Mouse (Mus musculus): ENCODE results near the gene Cadps2.

Gene Cadps2

GRCm38 (mm10) chr6:23361842-23362451 lies 477.3 kb downstream of the Cadps2 start:
- no peak for DNase-seq (ENCODE audit: low spot score in 2 of 2)

DNA sequence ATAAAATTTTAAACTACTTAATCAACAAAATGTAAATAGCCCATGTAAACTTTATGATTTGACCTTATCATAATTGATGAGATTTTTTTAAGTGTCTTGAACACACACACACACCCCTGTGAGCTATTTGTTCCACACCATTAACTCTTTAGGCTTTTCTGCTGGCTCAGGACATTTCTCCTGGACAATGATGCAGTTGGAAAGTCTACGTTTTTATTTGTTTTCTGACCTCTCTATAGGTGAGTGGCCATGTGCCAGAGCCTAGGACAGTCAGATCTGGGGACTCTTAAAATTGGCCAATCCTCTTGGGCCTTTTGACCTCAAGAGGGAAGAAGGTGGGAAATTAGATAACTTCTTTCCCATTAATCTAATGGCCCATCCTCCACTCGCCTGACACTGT lies 478.6 kb downstream of the Cadps2 start:
- DNase-seq (ENCODE audit: low spot score in 2 of 2): no peak

GRCm38 (mm10) chr6:23356141-23356540 lies 483.1 kb downstream of the Cadps2 start:
- no peak for DNase-seq (ENCODE audit: low spot score in 2 of 2)

- no peak for DNase-seq (ENCODE audit: low spot score in 2 of 2)
These were observed 485.7 kb downstream of the Cadps2 start for GRCm38 (mm10) chr6:23353480-23353879.

- no peak for DNase-seq (ENCODE audit: low spot score in 2 of 2)
These were observed 501.7 kb downstream of the Cadps2 start for GRCm38 (mm10) chr6:23337411-23338063.

- no peak for DNase-seq (ENCODE audit: low spot score in 2 of 2)
These were observed 524.3 kb downstream of the Cadps2 start for GRCm38 (mm10) chr6:23314945-23315344.

GRCm38 (mm10) chr6:23314291-23314690 lies 524.9 kb downstream of the Cadps2 start:
- DNase-seq (ENCODE audit: low spot score in 2 of 2): no peak

DNA sequence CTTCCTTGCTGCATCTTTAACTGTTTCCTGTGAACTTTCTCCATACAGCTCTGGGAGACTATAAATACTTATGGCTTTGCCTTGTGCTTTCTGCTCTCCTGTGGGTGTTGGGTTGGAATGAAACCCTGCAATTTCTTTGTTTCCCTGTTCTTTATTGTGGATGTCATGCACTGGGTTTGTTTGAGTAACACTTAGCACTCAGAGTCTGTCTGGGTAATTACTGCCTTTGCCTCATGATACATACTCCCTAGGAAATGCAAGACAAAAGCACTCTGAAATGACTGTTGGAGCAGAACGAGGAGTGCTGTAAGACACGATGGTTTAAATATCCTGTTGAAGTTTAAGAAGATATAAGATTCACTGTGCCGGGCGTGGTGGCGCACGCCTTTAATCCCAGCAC lies 533.2 kb downstream of the Cadps2 start:
- no peak for DNase-seq (ENCODE audit: low spot score in 2 of 2)

DNA sequence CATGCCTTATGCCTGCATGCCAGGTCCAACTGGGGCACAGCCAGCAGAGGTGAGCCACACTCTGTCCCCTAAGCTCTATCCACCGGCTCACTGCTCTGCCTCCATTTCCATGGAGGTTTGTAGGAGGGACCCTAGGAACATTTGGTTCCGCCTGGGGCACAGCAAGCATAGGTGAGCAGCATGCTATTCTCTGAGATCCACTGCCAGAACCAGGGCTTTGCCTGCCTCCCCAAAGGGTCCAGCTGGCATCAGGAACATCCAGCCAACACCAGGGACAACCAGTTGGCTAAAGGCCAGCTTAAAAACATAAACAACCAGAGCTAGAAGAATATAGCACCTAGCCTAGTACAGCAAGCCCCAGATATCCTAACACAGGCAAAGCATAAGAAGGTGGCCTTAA lies 540.6 kb downstream of the Cadps2 start:
- no peak for DNase-seq (ENCODE audit: low spot score in 2 of 2)

DNA sequence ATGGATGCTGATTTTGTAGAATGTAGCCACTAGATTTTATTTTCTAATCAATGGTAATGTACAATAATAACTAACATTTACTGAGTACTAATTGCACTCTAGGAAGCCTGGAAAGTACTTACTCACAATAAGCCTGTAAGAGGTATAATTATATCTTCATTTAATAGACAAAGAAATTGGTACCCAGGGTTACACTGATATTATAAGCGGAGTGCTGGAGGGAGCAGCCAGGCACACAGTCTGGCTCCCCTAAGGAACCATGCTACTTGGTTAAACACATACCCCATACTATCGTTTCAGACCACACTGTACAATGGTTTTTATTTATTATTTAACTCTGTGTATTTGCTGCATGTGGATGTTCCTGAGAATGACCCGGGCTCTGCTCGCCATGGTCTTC lies 544.5 kb downstream of the Cadps2 start:
- no peak for DNase-seq (ENCODE audit: low spot score in 2 of 2)

DNA sequence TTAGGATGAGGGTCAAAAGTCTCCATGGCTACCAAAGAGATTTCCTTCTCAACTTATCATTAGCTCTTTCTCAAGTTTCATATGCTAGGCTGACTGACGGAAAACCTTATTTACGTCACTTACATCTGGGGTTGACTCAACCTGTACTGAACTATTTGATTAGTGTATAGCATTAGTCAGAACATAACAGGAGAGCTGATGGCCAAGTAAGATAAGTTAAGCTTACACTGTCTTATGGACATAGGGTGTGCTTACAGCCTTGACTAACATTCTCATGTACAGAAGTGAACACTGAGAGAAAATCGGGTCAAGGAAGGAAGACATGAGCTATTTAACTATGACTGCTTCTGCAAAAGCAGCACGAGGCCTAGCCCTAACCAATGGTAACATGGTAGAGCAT lies 550.5 kb downstream of the Cadps2 start:
- no peak for DNase-seq (ENCODE audit: low spot score in 2 of 2)

GRCm38 (mm10) chr6:23281514-23281820 lies 557.8 kb downstream of the Cadps2 start:
- no peak for DNase-seq (ENCODE audit: low spot score in 2 of 2)

- no peak for DNase-seq (ENCODE audit: low spot score in 2 of 2)
These were observed 558.3 kb downstream of the Cadps2 start for GRCm38 (mm10) chr6:23280811-23281513.

DNA sequence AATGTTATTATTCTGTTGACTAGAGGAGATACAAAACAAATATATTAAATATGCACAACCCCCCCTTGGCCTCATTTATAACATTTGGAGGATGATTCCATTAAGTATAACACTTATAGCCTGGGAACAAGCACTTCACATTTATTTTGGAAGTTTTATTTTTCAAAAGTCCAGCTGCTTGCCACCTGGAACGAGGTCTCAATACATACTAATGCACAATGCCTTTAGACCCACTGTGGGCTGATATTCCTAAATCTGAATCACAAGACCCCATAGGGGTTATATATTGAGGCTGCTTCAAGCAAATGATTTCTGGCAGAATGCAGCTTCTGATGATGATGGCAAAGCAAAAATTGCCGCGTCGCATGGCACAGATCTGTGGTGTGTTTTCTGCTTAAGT lies 565.7 kb downstream of the Cadps2 start:
- no peak for DNase-seq (ENCODE audit: low spot score in 2 of 2)

- DNase-seq (ENCODE audit: low spot score in 2 of 2): no peak
These were observed 566.2 kb downstream of the Cadps2 start for GRCm38 (mm10) chr6:23272979-23273378.

DNA sequence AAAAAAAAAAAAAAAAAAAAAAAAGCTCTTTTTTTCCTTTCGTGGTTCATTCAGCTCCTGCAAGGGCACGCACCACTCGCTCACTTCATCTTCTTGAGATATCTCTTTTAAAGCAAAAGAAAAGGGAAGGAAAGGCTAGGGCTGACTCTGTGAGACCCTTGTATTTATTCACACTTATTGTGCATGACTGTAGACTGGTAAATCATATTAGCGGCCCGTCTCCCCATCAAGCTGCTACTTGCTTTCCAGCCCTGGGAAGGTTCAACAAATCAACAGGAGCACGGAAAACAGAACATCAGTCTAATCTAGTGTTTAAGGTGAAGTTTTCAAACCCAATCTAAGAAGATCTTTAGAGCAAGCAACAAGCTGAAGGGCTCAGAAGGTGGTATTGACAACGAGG lies 566.7 kb downstream of the Cadps2 start:
- no peak for DNase-seq (ENCODE audit: low spot score in 2 of 2)

- DNase-seq (ENCODE audit: low spot score in 2 of 2): no peak
These were observed 578.5 kb downstream of the Cadps2 start for GRCm38 (mm10) chr6:23260738-23261050.

GRCm38 (mm10) chr6:23260016-23260737 lies 579.0 kb downstream of the Cadps2 start:
- DNase-seq (ENCODE audit: low spot score in 2 of 2): no peak

- no peak for DNase-seq (ENCODE audit: low spot score in 2 of 2)
These were observed 581.2 kb downstream of the Cadps2 start for GRCm38 (mm10) chr6:23257981-23258380.

GRCm38 (mm10) chr6:23255161-23255560 lies 584.1 kb downstream of the Cadps2 start:
- DNase-seq (ENCODE audit: low spot score in 2 of 2): no peak

- no peak for DNase-seq (ENCODE audit: low spot score in 2 of 2)
These were observed 584.6 kb downstream of the Cadps2 start for GRCm38 (mm10) chr6:23254644-23255043.

- no peak for DNase-seq (ENCODE audit: low spot score in 2 of 2)
These were observed 585.6 kb downstream of the Cadps2 start for GRCm38 (mm10) chr6:23253353-23254311.

All from heart, adult 9 months (tissue).